In genomic region chr9:49654470-49654869, GRCm38 (mm10) we compare ENCODE assay signal across 29 mouse cellular contexts.
A peak's percentile ranks its signal among the peaks of the same experiment; 100 is the strongest.
DNase-seq lines count a peak whose midpoint lies in the region; ATAC-seq and TF ChIP-seq lines count a peak whose summit lies in the region.
"Had no signal": no experiment of that assay in that cellular context is flagged by ENCODE, and none has a peak within 500 bp of the region (broad histone marks: within the 10 kb centered on the region; RNA-seq: fewer than 3 reads in every experiment).

No protein-coding gene starts in this region.

- no peaks in the 10 kb centered on the region for H3K36me3 ChIP-seq in embryonic facial prominence, embryonic 14.5 days (ENCODE audit: control insufficient read depth, insufficient read depth, low read length)
- H3K36me3 ChIP-seq in embryonic facial prominence, embryonic 10.5 days (replicated peaks) = no peaks in the 10 kb centered on the region
- peaks cover 18% of the 10 kb centered on the region for H3K36me3 ChIP-seq in myocyte (ENCODE audit: control insufficient read depth, insufficient read depth)
- H3K36me3 ChIP-seq: embryonic facial prominence, embryonic 15.5 days; G1E; hindbrain, embryonic 10.5 days had no signal

- no peak overlapping the region for H3K27ac ChIP-seq in embryonic facial prominence, embryonic 14.5 days (replicated peaks; ENCODE audit: low read depth, low read length)
- H3K27ac ChIP-seq in embryonic facial prominence, embryonic 10.5 days (replicated peaks) = no peak overlapping the region
- peak overlapping the region; percentile 39; the same call in 1 of the 2 replicates for H3K27ac ChIP-seq in layer of hippocampus, adult 2 months
- H3K27ac ChIP-seq: embryonic facial prominence, embryonic 15.5 days; hindbrain, embryonic 10.5 days; hindbrain, embryonic 14.5 days; hindbrain, postnatal 0 days had no signal

- no peaks in the 10 kb centered on the region for H3K9me3 ChIP-seq in embryonic facial prominence, embryonic 14.5 days (ENCODE audit: control insufficient read depth, low read length)
- H3K9me3 ChIP-seq in embryonic facial prominence, embryonic 10.5 days = no peaks in the 10 kb centered on the region
- H3K9me3 ChIP-seq: embryonic facial prominence, embryonic 15.5 days; hindbrain, embryonic 10.5 days had no signal

- H3K79me2 ChIP-seq in myocyte (ENCODE audit: control insufficient read depth, insufficient read depth) = peaks cover 45% of the 10 kb centered on the region

- H3K4me3 ChIP-seq in embryonic facial prominence, embryonic 14.5 days (ENCODE audit: low read depth, low read length) = no peak overlapping the region
- no peak overlapping the region for H3K4me3 ChIP-seq in embryonic facial prominence, embryonic 10.5 days
- no peak overlapping the region for H3K4me3 ChIP-seq in layer of hippocampus, adult 2 months
- H3K4me3 ChIP-seq in myocyte = no peak overlapping the region
- H3K4me3 ChIP-seq: embryonic facial prominence, embryonic 15.5 days; hindbrain, embryonic 10.5 days had no signal

- no peak for DNase-seq in embryonic facial prominence, embryonic 14.5 days (ENCODE audit: low spot score)
- no peak for DNase-seq in embryonic facial prominence, embryonic 10.5 days (ENCODE audit: low spot score)
- DNase-seq in layer of hippocampus, adult 2 months (ENCODE audit: low spot score in 2 of 2) = no peak
- no peak for DNase-seq in layer of hippocampus, adult 18-20 months (ENCODE audit: low spot score in 2 of 2)
- DNase-seq in adrenal gland, postnatal 10 days = no peak
- DNase-seq: adrenal gland, adult 8-10 months; adrenal gland, postnatal 36 days; cerebellum, adult 11 months; cerebellum, adult 2 months; cerebellum, postnatal 10 days; cerebellum, postnatal 36 days; embryo, embryonic 11 days; forebrain, postnatal 0 days; gastrocnemius, postnatal 10 days; gastrocnemius, postnatal 36 days; heart, postnatal 36 days; kidney, adult 18-20 months had no signal

- no peak for TF ChIP-seq POLR2A in myocyte (IDR thresholded peaks at IDR 0.05; ENCODE audit: insufficient read length, low read depth)

- ATAC-seq in embryonic facial prominence, embryonic 14.5 days (ENCODE audit: low read depth) = 0 out of 2 replicates have a peak, but pooled peaks have one; percentile 44
- ATAC-seq: activated CD4-positive, CD25-positive, alpha-beta regulatory T cell, adult 4 months; forebrain, embryonic 14.5 days; forebrain, postnatal 0 days; hindbrain, postnatal 0 days; inflammation-experienced regulatory T-cells, adult 6 months; intestine, embryonic 16.5 days; Patski had no signal

- no peak overlapping the region for H3ac ChIP-seq in myocyte (ENCODE audit: control insufficient read depth, insufficient read length)

- no peak overlapping the region for H3K4me2 ChIP-seq in embryonic facial prominence, embryonic 14.5 days (ENCODE audit: low read depth, low read length)
- no peak overlapping the region for H3K4me2 ChIP-seq in myocyte (ENCODE audit: low read depth)
- H3K4me2 ChIP-seq: embryonic facial prominence, embryonic 15.5 days; heart, embryonic 11.5 days; hindbrain, embryonic 14.5 days had no signal

- TF ChIP-seq CTCF in layer of hippocampus, adult 2 months (conservative IDR thresholded peaks at IDR 0.05) = no peak

- 84% methylated on average over 3 of the region's 3 CpGs for WGBS in embryonic facial prominence, embryonic 14.5 days
- 87% methylated on average over 3 of the region's 3 CpGs for WGBS in embryonic facial prominence, embryonic 10.5 days

- no peak overlapping the region for H3K9ac ChIP-seq in embryonic facial prominence, embryonic 14.5 days (ENCODE audit: low read depth, low read length)
- H3K9ac ChIP-seq: embryonic facial prominence, embryonic 15.5 days; forebrain, postnatal 0 days; hindbrain, embryonic 14.5 days had no signal

- H3K4me1 ChIP-seq in embryonic facial prominence, embryonic 14.5 days (ENCODE audit: control insufficient read depth, insufficient read depth, low read length) = no peaks in the 10 kb centered on the region
- H3K4me1 ChIP-seq in embryonic facial prominence, embryonic 10.5 days = no peaks in the 10 kb centered on the region
- H3K4me1 ChIP-seq: embryonic facial prominence, embryonic 15.5 days; hindbrain, embryonic 10.5 days had no signal

- H3K27me3 ChIP-seq in embryonic facial prominence, embryonic 14.5 days (replicated peaks; ENCODE audit: control insufficient read depth, insufficient read depth, low read length) = no peaks in the 10 kb centered on the region
- no peaks in the 10 kb centered on the region for H3K27me3 ChIP-seq in embryonic facial prominence, embryonic 10.5 days (replicated peaks; ENCODE audit: low read depth, poor library complexity, severe bottlenecking)
- H3K27me3 ChIP-seq in myocyte (ENCODE audit: control insufficient read depth, insufficient read depth, insufficient read length) = no peaks in the 10 kb centered on the region
- H3K27me3 ChIP-seq: embryonic facial prominence, embryonic 15.5 days; Patski had no signal

TF ChIP-seq in myocyte, 11 proteins besides CTCF, POLR2A, EP300 and RAD21:
- TF ChIP-seq MYOD1 (IDR thresholded peaks at IDR 0.05; ENCODE audit: control insufficient read depth in 1 of 3, insufficient read length in 2 of 3, low read depth in 2 of 3) = no peak
- peak; percentile 19 for TF ChIP-seq TCF12 (IDR thresholded peaks at IDR 0.05; ENCODE audit: insufficient read depth, poor library complexity, severe bottlenecking)
